Mouse (Mus musculus) midbrain, embryonic 16.5 days (tissue): ENCODE measurements at regions not wholly inside any gene's neighbourhood (a gene's known extent, or its start where the extent isn't known, plus 50 kb on each side); places are given as distances from the start of the nearest gene placed in this dataset.

Experiments used
- ATAC-seq: fragments of 200-750 bp; cut with Nextera tagmentation; 2 replicates; pipeline ENCODE4 v1.8.0; 2017; ENCODE audit warnings: moderate TSS enrichment
- H3K27ac ChIP-seq: fragments of 300-500 bp; sonication (generic); 2 replicates; pipeline ENCODE4 v1.5.1; 2014; ENCODE audit warnings: mild to moderate bottlenecking, low read length, mixed read lengths
- H3K27me3 ChIP-seq: fragments of 300-500 bp; sonication (generic); 2 replicates; pipeline ENCODE4 v1.6.1; 2014; ENCODE audit warnings: low read depth, low read length, mixed read lengths; ENCODE audit not compliant: control insufficient read depth, insufficient read depth
- H3K36me3 ChIP-seq: fragments of 300-500 bp; sonication (generic); 2 replicates; pipeline ENCODE4 v1.6.1; 2014; ENCODE audit warnings: mild to moderate bottlenecking, low read length, moderate library complexity, mixed read lengths; ENCODE audit not compliant: control insufficient read depth, insufficient read depth
- H3K4me1 ChIP-seq: fragments of 300-500 bp; sonication (generic); 2 replicates; pipeline ENCODE4 v1.6.1; 2014; ENCODE audit warnings: mild to moderate bottlenecking, low read length, mixed read lengths; ENCODE audit not compliant: control insufficient read depth, insufficient read depth
- H3K4me2 ChIP-seq: fragments of 300-500 bp; sonication (generic); 2 replicates; pipeline ENCODE4 v1.6.1; 2014; ENCODE audit warnings: mild to moderate bottlenecking, low read length, mixed read lengths
- H3K4me3 ChIP-seq: fragments of 300-500 bp; sonication (generic); 2 replicates; pipeline ENCODE4 v1.5.1; 2014; ENCODE audit warnings: low read depth, mild to moderate bottlenecking, low read length, moderate library complexity, mixed read lengths
- H3K9ac ChIP-seq: fragments of 300-500 bp; sonication (generic); 2 replicates; pipeline ENCODE4 v1.6.1; 2014; ENCODE audit warnings: low read depth, low read length, mixed read lengths
- H3K9me3 ChIP-seq: fragments of 300-500 bp; sonication (generic); replicated peaks from 2 replicates; pipeline ENCODE4 v1.6.1; 2014; ENCODE audit warnings: mild to moderate bottlenecking, low read length, mixed read lengths; ENCODE audit not compliant: control insufficient read depth, poor library complexity, severe bottlenecking
- WGBS: fragments of 180-500 bp; shearing (Covaris S2); extraction: QIAGEN DNeasy Blood & Tissue Kit; methylation state at CpG from one replicate; pipeline ENCODE4 v1.1.7; 2014; 5-methylcytosine and 5-hydroxymethylcytosine counted together

- no peaks in the 10 kb centered on the region for H3K27me3 ChIP-seq
- no peaks in the 10 kb centered on the region for H3K9me3 ChIP-seq
- no peak overlapping the region for H3K4me3 ChIP-seq
- H3K27ac ChIP-seq: no peak overlapping the region
- no peaks in the 10 kb centered on the region for H3K36me3 ChIP-seq
- H3K4me2 ChIP-seq: no peak overlapping the region
- H3K4me1 ChIP-seq: peaks cover 13% of the 10 kb centered on the region
- no peak overlapping the region for H3K9ac ChIP-seq
- ATAC-seq: no peak
- 85% methylated on average over 5 of the region's 5 CpGs for WGBS
Observed at GRCm38 (mm10) chr7:37837883-37838282, 64.4 kb upstream of the Zfp536 start.

- no peak for ATAC-seq
- 89% methylated on average over 5 of the region's 5 CpGs for WGBS
- H3K27ac ChIP-seq: no peak overlapping the region
Observed at GRCm38 (mm10) chr7:37837372-37837771, 63.9 kb upstream of the Zfp536 start.

GRCm38 (mm10) chr7:37833420-37833819, 60.0 kb upstream of the Zfp536 start:
- ATAC-seq: no peak
- Histone ChIP-seq H3K27me3 (no peaks in the 10 kb centered on the region), H3K9me3 (no peaks in the 10 kb centered on the region), H3K4me2 (no peak overlapping the region), H3K4me1 (0 out of 2 replicates have a peak, but pooled peaks cover 3% of the 10 kb centered on the region), H3K9ac (no peak overlapping the region), H3K4me3 (no peak overlapping the region), H3K36me3 (no peaks in the 10 kb centered on the region), H3K27ac (no peak overlapping the region)
- WGBS: 58% methylated on average over 8 of the region's 8 CpGs

More at GRCm38 (mm10) chr7:37837372-37837771, 63.9 kb upstream of the Zfp536 start:
- Histone ChIP-seq H3K9me3 (no peaks in the 10 kb centered on the region), H3K4me1 (peaks cover 10% of the 10 kb centered on the region), H3K36me3 (no peaks in the 10 kb centered on the region), H3K27me3 (no peaks in the 10 kb centered on the region), H3K4me3 (no peak overlapping the region), H3K9ac (no peak overlapping the region), H3K4me2 (no peak overlapping the region)

GRCm38 (mm10) chr7:37832322-37832721, 58.9 kb upstream of the Zfp536 start:
- ATAC-seq: 0 out of 2 replicates have a peak, but pooled peaks have one; percentile 45
- 32% methylated on average over 4 of the region's 4 CpGs for WGBS
- H3K27me3 ChIP-seq: no peaks in the 10 kb centered on the region

GRCm38 (mm10) chr7:37825766-37826165, 52.3 kb upstream of the Zfp536 start:
- Histone ChIP-seq H3K36me3 (no peaks in the 10 kb centered on the region), H3K4me2 (no peak overlapping the region), H3K27ac (no peak overlapping the region), H3K4me1 (no peaks in the 10 kb centered on the region), H3K9me3 (no peaks in the 10 kb centered on the region), H3K27me3 (no peaks in the 10 kb centered on the region), H3K9ac (no peak overlapping the region), H3K4me3 (no peak overlapping the region)
- 64% methylated on average over 5 of the region's 5 CpGs for whole genome bisulfite sequencing
- no peak for ATAC-seq

More at GRCm38 (mm10) chr7:37832322-37832721, 58.9 kb upstream of the Zfp536 start:
- no peaks in the 10 kb centered on the region for H3K9me3 ChIP-seq
- no peak overlapping the region for H3K4me3 ChIP-seq
- H3K9ac ChIP-seq: no peak overlapping the region
- H3K4me2 ChIP-seq: no peak overlapping the region
- H3K4me1 ChIP-seq: 0 out of 2 replicates have a peak, but pooled peaks cover 3% of the 10 kb centered on the region
- no peaks in the 10 kb centered on the region for H3K36me3 ChIP-seq
- H3K27ac ChIP-seq: no peak overlapping the region
